ENCODE assay signal across 8 mouse cellular contexts in genomic region chrX:152352553-152353153, GRCm38 (mm10). TPM values are rescaled to one million over a fixed set of nuclear protein-coding genes. Genes with fewer than 3 reads are reported as not detected.
DNase-seq lines count a peak whose midpoint lies in the region; ATAC-seq lines count a peak whose summit lies in the region.

No protein-coding gene starts in this region.

- peak; percentile 58 to 63 for DNase-seq in B cell, adult 2 months
- DNase-seq in ES-CJ7 (ENCODE audit: low read depth, low spot score) (peak; percentile 59), liver (peak; percentile 13)
- DNase-seq in embryo, embryonic 10 days (ENCODE audit: low spot score), result peak; percentile 73
- no peak for DNase-seq in left cerebral cortex, adult 8-10 months (ENCODE audit: low spot score in 2 of 2)
- no peak for DNase-seq in left cerebral cortex, adult 11 months (ENCODE audit: low spot score)

- no peak overlapping the region for H3K4me2 ChIP-seq in hindbrain, embryonic 12.5 days (replicated peaks)
- H3K4me2 ChIP-seq in midbrain, embryonic 16.5 days (ENCODE audit: low read length), result no peak overlapping the region

- no peak overlapping the region for H3K27ac ChIP-seq in hindbrain, embryonic 12.5 days
- H3K27ac ChIP-seq in midbrain, embryonic 16.5 days (ENCODE audit: low read length), result no peak overlapping the region

- H3K9me3 ChIP-seq in hindbrain, embryonic 12.5 days (replicated peaks), result no peaks in the 10 kb centered on the region
- no peaks in the 10 kb centered on the region for H3K9me3 ChIP-seq in midbrain, embryonic 16.5 days (replicated peaks; ENCODE audit: control insufficient read depth, low read length, poor library complexity, severe bottlenecking)

- no peak overlapping the region for H3K9ac ChIP-seq in hindbrain, embryonic 12.5 days
- H3K9ac ChIP-seq in midbrain, embryonic 16.5 days (ENCODE audit: low read depth, low read length), result no peak overlapping the region

- no peaks in the 10 kb centered on the region for H3K36me3 ChIP-seq in hindbrain, embryonic 12.5 days
- no peaks in the 10 kb centered on the region for H3K36me3 ChIP-seq in midbrain, embryonic 16.5 days (ENCODE audit: control insufficient read depth, insufficient read depth, low read length)

- no peak overlapping the region for H3K4me3 ChIP-seq in hindbrain, embryonic 12.5 days
- no peak overlapping the region for H3K4me3 ChIP-seq in midbrain, embryonic 16.5 days (ENCODE audit: low read depth, low read length)

- no peaks in the 10 kb centered on the region for H3K4me1 ChIP-seq in hindbrain, embryonic 12.5 days
- no peaks in the 10 kb centered on the region for H3K4me1 ChIP-seq in midbrain, embryonic 16.5 days (ENCODE audit: control insufficient read depth, insufficient read depth, low read length)

- peaks cover 49% of the 10 kb centered on the region for H3K27me3 ChIP-seq in hindbrain, embryonic 12.5 days
- peaks cover 14% of the 10 kb centered on the region for H3K27me3 ChIP-seq in midbrain, embryonic 16.5 days (ENCODE audit: control insufficient read depth, insufficient read depth, low read depth, low read length)

- peak; percentile 73 for ATAC-seq in hindbrain, embryonic 12.5 days (ENCODE audit: low FRiP score)
- peak; percentile 82 for ATAC-seq in midbrain, embryonic 16.5 days

- 22% methylated on average over 5 of the region's 5 CpGs for WGBS in hindbrain, embryonic 12.5 days
- 24% methylated on average over 5 of the region's 5 CpGs for WGBS in midbrain, embryonic 16.5 days

RNA-seq across cellular contexts. Expression of gene Tspyl2, which starts 10.4 kb away (rescaled TPM):
- 46.4 and 47.5 TPM in 2 replicates for polyA plus RNA-seq in hindbrain, embryonic 12.5 days (2016; fragmentation: Nextera tagmentation; extraction: Ambion mirVana)
- polyA plus RNA-seq in midbrain, embryonic 16.5 days (2015; fragmentation: Nextera tagmentation; extraction: Ambion mirVana), result 60.5 and 64.1 TPM in 2 replicates
- 100 to 1,000 TPM; 108 to 135 (median 115) TPM for total RNA-seq in left cerebral cortex, adult 8-10 months (2022)

RNA-seq across cellular contexts. Expression of gene Gpr173, which starts 15.9 kb away (rescaled TPM):
- polyA plus RNA-seq in hindbrain, embryonic 12.5 days (2016; fragmentation: Nextera tagmentation; extraction: Ambion mirVana), result 7.7 and 8.2 TPM in 2 replicates
- 11.1 and 12.3 TPM in 2 replicates for polyA plus RNA-seq in midbrain, embryonic 16.5 days (2015; fragmentation: Nextera tagmentation; extraction: Ambion mirVana)
- 10 to 100 TPM; 13.9 to 16.2 (median 14.5) TPM for total RNA-seq in left cerebral cortex, adult 8-10 months (2022)

RNA-seq across cellular contexts. Expression of gene Kantr, which starts 25.4 kb away (rescaled TPM):
- polyA plus RNA-seq in hindbrain, embryonic 12.5 days (2016; fragmentation: Nextera tagmentation; extraction: Ambion mirVana), result 21.3 and 22.2 TPM in 2 replicates
- 44.1 TPM in 2 replicates for polyA plus RNA-seq in midbrain, embryonic 16.5 days (2015; fragmentation: Nextera tagmentation; extraction: Ambion mirVana)
- 10 to 100 TPM; 52.2 to 63.5 (median 53.7) TPM for total RNA-seq in left cerebral cortex, adult 8-10 months (2022)

Comparison
In these comparisons a context has a peak if more than half of its experiments do, and no peak if none do; other contexts are left out.
1. DNase-seq: peak in B cell, adult 2 months (2 of 2), ES-CJ7 (single experiment), embryo, embryonic 10 days (single experiment) and liver (single experiment); none in left cerebral cortex, adult 8-10 months (0 of 2) and left cerebral cortex, adult 11 months (single experiment).